Comparison of ENCODE assay signal across 9 mouse cellular contexts in the genomic region with DNA sequence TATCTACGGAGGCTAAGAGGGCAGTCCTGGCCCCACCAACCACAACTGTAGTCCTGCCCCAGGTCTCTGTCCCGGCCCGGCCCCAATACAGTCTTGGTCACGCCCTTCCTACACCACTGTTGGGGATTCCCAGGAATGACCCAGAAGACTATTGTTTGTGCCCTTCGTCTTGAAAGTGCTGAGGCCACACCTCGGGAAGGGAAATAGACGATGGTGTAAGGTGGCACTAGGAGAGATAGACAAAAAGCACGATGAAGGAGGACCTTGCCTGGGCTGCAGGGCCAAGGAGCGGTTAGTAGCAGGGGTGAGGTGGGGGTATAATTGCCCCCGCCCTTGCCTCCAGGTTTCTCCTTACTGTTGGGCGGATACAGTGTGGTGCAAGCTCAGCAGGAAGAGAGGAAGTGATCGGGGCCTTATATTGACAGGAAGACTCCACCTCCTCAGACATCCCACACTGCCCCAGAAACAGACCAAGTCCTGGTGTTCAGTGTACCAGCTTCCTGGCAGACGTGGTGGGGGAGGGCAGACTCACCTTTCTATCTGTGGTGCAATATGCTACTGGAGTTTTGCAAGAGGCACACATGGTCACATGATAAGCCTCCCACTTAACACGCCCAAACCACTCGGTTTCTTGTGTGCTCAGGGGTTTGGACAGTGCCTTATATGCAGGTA. TPM values are rescaled to one million over a fixed set of nuclear protein-coding genes. Genes with fewer than 3 reads are reported as not detected.
DNase-seq lines count a peak whose midpoint lies in the region; ATAC-seq and TF ChIP-seq lines count a peak whose summit lies in the region.
"Had no signal": no experiment of that assay in that cellular context is flagged by ENCODE, and none has a peak within 500 bp of the region (broad histone marks: within the 10 kb centered on the region; RNA-seq: fewer than 3 reads in every experiment).

A gene (minus strand): TSS at position 501 of the 672 bp plus-strand sequence.

- peak; percentile 90 for ATAC-seq in intestine, embryonic 15.5 days
- ATAC-seq in megakaryocyte, adult 5-6 weeks (ENCODE audit: poor library complexity, severe bottlenecking), result peak; percentile 72
- ATAC-seq in midbrain, embryonic 14.5 days (ENCODE audit: low FRiP score, low TSS enrichment), result no peak
- no peak for ATAC-seq in hindbrain, embryonic 13.5 days (ENCODE audit: low FRiP score)
- ATAC-seq in heart, embryonic 11.5 days (replicated peaks; ENCODE audit: insufficient number of reproducible peaks, low FRiP score, low TSS enrichment), result no peak
- no peak for ATAC-seq in forebrain, embryonic 16.5 days

- DNase-seq in 416B (ENCODE audit: low read depth), result peak; percentile 88
- DNase-seq in midbrain, embryonic 14.5 days, result no peak
- DNase-seq: adrenal gland, postnatal 25 days had no signal

- H3K36me3 ChIP-seq in E14TG2a.4 (ENCODE audit: insufficient read depth, low read length), result no peaks in the 10 kb centered on the region
- H3K36me3 ChIP-seq in intestine, embryonic 15.5 days, result no peaks in the 10 kb centered on the region
- no peaks in the 10 kb centered on the region for H3K36me3 ChIP-seq in midbrain, embryonic 14.5 days (ENCODE audit: control insufficient read depth, insufficient read depth, low read length)
- H3K36me3 ChIP-seq in hindbrain, embryonic 13.5 days, result no peaks in the 10 kb centered on the region
- no peaks in the 10 kb centered on the region for H3K36me3 ChIP-seq in heart, embryonic 11.5 days (ENCODE audit: control insufficient read depth, insufficient read depth, low read length)
- no peaks in the 10 kb centered on the region for H3K36me3 ChIP-seq in forebrain, embryonic 16.5 days (ENCODE audit: control insufficient read depth, insufficient read depth)

- H3K4me2 ChIP-seq in intestine, embryonic 15.5 days (replicated peaks), result no peak within 1 kb of the TSS; the same call in 1 of the 2 replicates
- no peak within 1 kb of the TSS for H3K4me2 ChIP-seq in midbrain, embryonic 14.5 days (ENCODE audit: low read length)
- H3K4me2 ChIP-seq in hindbrain, embryonic 13.5 days, result no peak within 1 kb of the TSS
- H3K4me2 ChIP-seq in heart, embryonic 11.5 days, result no peak within 1 kb of the TSS
- H3K4me2 ChIP-seq in forebrain, embryonic 16.5 days (ENCODE audit: low read length), result no peak within 1 kb of the TSS

- peak within 1 kb of the TSS; percentile 66 for H3K27ac ChIP-seq in intestine, embryonic 15.5 days
- H3K27ac ChIP-seq in midbrain, embryonic 14.5 days (replicated peaks; ENCODE audit: low read depth, low read length), result no peak within 1 kb of the TSS
- H3K27ac ChIP-seq in hindbrain, embryonic 13.5 days, result no peak within 1 kb of the TSS
- H3K27ac ChIP-seq in heart, embryonic 11.5 days (ENCODE audit: low read depth, low read length), result no peak within 1 kb of the TSS
- H3K27ac ChIP-seq in forebrain, embryonic 16.5 days (ENCODE audit: low read length), result no peak within 1 kb of the TSS

- H3K27me3 ChIP-seq in E14TG2a.4 (ENCODE audit: insufficient read depth, low read length), result no peaks in the 10 kb centered on the region
- H3K27me3 ChIP-seq in intestine, embryonic 15.5 days (replicated peaks), result no peaks in the 10 kb centered on the region
- no peaks in the 10 kb centered on the region for H3K27me3 ChIP-seq in midbrain, embryonic 14.5 days (ENCODE audit: control insufficient read depth, insufficient read depth, low read length)
- 0 out of 2 replicates have a peak, but pooled peaks cover 4% of the 10 kb centered on the region for H3K27me3 ChIP-seq in hindbrain, embryonic 13.5 days
- no peaks in the 10 kb centered on the region for H3K27me3 ChIP-seq in heart, embryonic 11.5 days (ENCODE audit: control insufficient read depth, insufficient read depth, low read length)
- no peaks in the 10 kb centered on the region for H3K27me3 ChIP-seq in forebrain, embryonic 16.5 days (replicated peaks; ENCODE audit: control insufficient read depth, insufficient read depth, low read length)

- no peak within 1 kb of the TSS for H3K9ac ChIP-seq in intestine, embryonic 15.5 days
- H3K9ac ChIP-seq in midbrain, embryonic 14.5 days (replicated peaks; ENCODE audit: low read length), result no peak within 1 kb of the TSS
- no peak within 1 kb of the TSS for H3K9ac ChIP-seq in hindbrain, embryonic 13.5 days
- no peak within 1 kb of the TSS for H3K9ac ChIP-seq in heart, embryonic 11.5 days (ENCODE audit: low read depth, low read length)
- H3K9ac ChIP-seq in forebrain, embryonic 16.5 days (replicated peaks; ENCODE audit: low read depth, low read length), result no peak within 1 kb of the TSS

- H3K9me3 ChIP-seq in E14TG2a.4 (ENCODE audit: low read length), result no peaks in the 10 kb centered on the region
- H3K9me3 ChIP-seq in intestine, embryonic 15.5 days, result no peaks in the 10 kb centered on the region
- H3K9me3 ChIP-seq in midbrain, embryonic 14.5 days (ENCODE audit: control insufficient read depth, low read length), result no peaks in the 10 kb centered on the region
- H3K9me3 ChIP-seq in hindbrain, embryonic 13.5 days, result no peaks in the 10 kb centered on the region
- no peaks in the 10 kb centered on the region for H3K9me3 ChIP-seq in heart, embryonic 11.5 days (replicated peaks; ENCODE audit: control insufficient read depth, low read length)
- H3K9me3 ChIP-seq in forebrain, embryonic 16.5 days (ENCODE audit: control insufficient read depth, low read length), result no peaks in the 10 kb centered on the region

- peak within 1 kb of the TSS; percentile 59 for H3K4me3 ChIP-seq in E14TG2a.4 (replicated peaks; ENCODE audit: low read length)
- H3K4me3 ChIP-seq in intestine, embryonic 15.5 days (replicated peaks), result no peak within 1 kb of the TSS
- no peak within 1 kb of the TSS for H3K4me3 ChIP-seq in midbrain, embryonic 14.5 days (replicated peaks; ENCODE audit: low read depth, low read length)
- no peak within 1 kb of the TSS for H3K4me3 ChIP-seq in hindbrain, embryonic 13.5 days
- H3K4me3 ChIP-seq in heart, embryonic 11.5 days (ENCODE audit: low read depth, low read length), result no peak within 1 kb of the TSS
- H3K4me3 ChIP-seq in forebrain, embryonic 16.5 days (replicated peaks; ENCODE audit: low read length), result no peak within 1 kb of the TSS

- TF ChIP-seq CTCF in E14TG2a.4 (conservative IDR thresholded peaks at IDR 0.05; ENCODE audit: low read length), result no peak

- peaks cover 66% of the 10 kb centered on the region for H3K4me1 ChIP-seq in E14TG2a.4 (replicated peaks; ENCODE audit: low read depth, low read length)
- peaks cover 10% of the 10 kb centered on the region for H3K4me1 ChIP-seq in intestine, embryonic 15.5 days (replicated peaks)
- H3K4me1 ChIP-seq in midbrain, embryonic 14.5 days (ENCODE audit: control insufficient read depth, insufficient read depth, low read length), result no peaks in the 10 kb centered on the region
- H3K4me1 ChIP-seq in hindbrain, embryonic 13.5 days (replicated peaks), result no peaks in the 10 kb centered on the region
- H3K4me1 ChIP-seq in heart, embryonic 11.5 days (ENCODE audit: control insufficient read depth, insufficient read depth, low read length), result peaks cover 11% of the 10 kb centered on the region; the same call in 1 of the 2 replicates
- H3K4me1 ChIP-seq in forebrain, embryonic 16.5 days (replicated peaks; ENCODE audit: control insufficient read depth, insufficient read depth, low read length), result no peaks in the 10 kb centered on the region

- WGBS in intestine, embryonic 15.5 days, result 56% methylated on average over 15 of the region's 15 CpGs
- 88% methylated on average over 15 of the region's 15 CpGs for WGBS in midbrain, embryonic 14.5 days
- WGBS in hindbrain, embryonic 13.5 days, result 86% methylated on average over 15 of the region's 15 CpGs
- 61% methylated on average over 15 of the region's 15 CpGs for WGBS in heart, embryonic 11.5 days (ENCODE audit: insufficient replicate concordance)
- WGBS in forebrain, embryonic 16.5 days, result 78% methylated on average over 15 of the region's 15 CpGs

RNA-seq across cellular contexts. Expression of the gene that starts here (rescaled TPM):
- 6.9 and 9.2 TPM in 2 replicates for polyA plus RNA-seq in intestine, embryonic 15.5 days (2015; fragmentation: Nextera tagmentation; extraction: Ambion mirVana)
- total RNA-seq in megakaryocyte, adult 5-6 weeks (2015), result 3.0 and 5.0 TPM in 2 replicates
- total RNA-seq in megakaryocyte, adult 5-6 weeks (2017), result 4.0 and 4.5 TPM in 2 replicates
- polyA plus RNA-seq in midbrain, embryonic 14.5 days (2014; fragmentation: Nextera tagmentation; extraction: Ambion mirVana), result not detected in 2 replicates
- polyA plus RNA-seq in hindbrain, embryonic 13.5 days (2015; fragmentation: Nextera tagmentation; extraction: Ambion mirVana), result not detected in 2 replicates
- 0.49 TPM in 1 of 2 replicates, not detected in the other for polyA plus RNA-seq in heart, embryonic 11.5 days (2014; fragmentation: Nextera tagmentation; extraction: Ambion mirVana)
- not detected in 2 replicates for polyA plus RNA-seq in forebrain, embryonic 16.5 days (2015; fragmentation: Nextera tagmentation; extraction: Ambion mirVana)

Comparison
In these comparisons a context has a peak if more than half of its experiments do, and no peak if none do; other contexts are left out.
1. ATAC-seq: peak in intestine, embryonic 15.5 days (single experiment) and megakaryocyte, adult 5-6 weeks (single experiment); none in midbrain, embryonic 14.5 days (single experiment), hindbrain, embryonic 13.5 days (single experiment), heart, embryonic 11.5 days (single experiment) and forebrain, embryonic 16.5 days (single experiment).